Mouse (Mus musculus): Measurements from ENCODE around the gene H3f3b.

DNA sequence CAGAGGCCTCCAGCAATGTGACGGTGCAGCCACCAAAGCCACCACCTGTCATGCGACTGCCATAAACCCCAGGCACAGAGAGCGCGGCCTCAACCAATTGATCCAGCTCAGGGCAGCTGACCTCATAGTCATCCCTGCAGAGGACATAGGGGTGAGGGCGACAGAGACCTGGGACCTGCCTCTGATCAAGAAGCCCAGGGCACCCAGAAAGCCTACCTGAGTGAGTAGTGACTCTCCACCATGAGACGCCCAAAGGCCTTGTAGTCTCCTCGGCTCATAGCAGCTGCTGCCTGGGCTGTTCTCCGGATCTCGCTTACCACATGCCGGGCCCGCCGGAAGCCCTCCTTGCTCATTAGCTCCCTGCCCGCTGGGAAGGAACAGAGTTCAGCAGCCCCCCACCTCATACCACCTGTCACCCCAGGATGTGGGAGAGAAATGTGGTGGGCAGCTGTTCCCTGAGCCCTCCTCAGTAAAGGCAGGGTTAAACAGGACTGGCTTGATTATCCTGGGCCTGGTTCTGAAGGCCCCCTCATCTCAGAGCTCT is 18.9 kb downstream of the H3f3b start:
- no peak for TF ChIP-seq POLR2A (IDR thresholded peaks at IDR 0.05; ENCODE audit: extremely low read depth, insufficient read depth, low read length)
- no peak for TF ChIP-seq CTCF (IDR thresholded peaks at IDR 0.05; ENCODE audit: low read depth, low read length)

All from liver, adult 2 months (tissue).